ENCODE assay signal across 8 mouse cellular contexts in genomic region chr11:109610795-109611302, GRCm38 (mm10). TPM values are rescaled to one million over a fixed set of nuclear protein-coding genes. Genes with fewer than 3 reads are reported as not detected.
DNase-seq lines count a peak whose midpoint lies in the region; ATAC-seq and TF ChIP-seq lines count a peak whose summit lies in the region.

No protein-coding gene starts in this region.

- peak overlapping the region; percentile 88 for H3K27ac ChIP-seq in left cerebral cortex, adult 2 months
- H3K27ac ChIP-seq in embryonic facial prominence, embryonic 10.5 days (replicated peaks), result peak overlapping the region; percentile 93
- H3K27ac ChIP-seq in intestine, embryonic 15.5 days, result peak overlapping the region; percentile 73
- no peak overlapping the region for H3K27ac ChIP-seq in neural tube, embryonic 12.5 days

- ATAC-seq in intestine, embryonic 15.5 days, result no peak
- ATAC-seq in neural tube, embryonic 12.5 days (ENCODE audit: low FRiP score, low read depth), result no peak

- peak overlapping the region; percentile 98 for H3K4me3 ChIP-seq in left cerebral cortex, adult 2 months
- H3K4me3 ChIP-seq in embryonic facial prominence, embryonic 10.5 days, result peak overlapping the region; percentile 85
- H3K4me3 ChIP-seq in intestine, embryonic 15.5 days (replicated peaks), result peak overlapping the region; percentile 81
- peak overlapping the region; percentile 53 for H3K4me3 ChIP-seq in neural tube, embryonic 12.5 days

- peak overlapping the region; percentile 82 for H3K9ac ChIP-seq in intestine, embryonic 15.5 days
- H3K9ac ChIP-seq in neural tube, embryonic 12.5 days, result peak overlapping the region; percentile 62

- no peaks in the 10 kb centered on the region for H3K9me3 ChIP-seq in embryonic facial prominence, embryonic 10.5 days
- H3K9me3 ChIP-seq in intestine, embryonic 15.5 days, result no peaks in the 10 kb centered on the region
- H3K9me3 ChIP-seq in neural tube, embryonic 12.5 days, result no peaks in the 10 kb centered on the region

- H3K27me3 ChIP-seq in embryonic facial prominence, embryonic 10.5 days (replicated peaks; ENCODE audit: low read depth, poor library complexity, severe bottlenecking), result peaks cover 7% of the 10 kb centered on the region; the same call in 1 of the 2 replicates
- no peaks in the 10 kb centered on the region for H3K27me3 ChIP-seq in intestine, embryonic 15.5 days (replicated peaks)
- H3K27me3 ChIP-seq in neural tube, embryonic 12.5 days (replicated peaks), result no peaks in the 10 kb centered on the region

- intact Hi-C loops in left cerebral cortex, adult 2 months (cut with DNase I), result no loop called here

- peak; percentile 7 for TF ChIP-seq CTCF in left cerebral cortex, adult 2 months (IDR thresholded peaks at IDR 0.05)

- peaks cover 27% of the 10 kb centered on the region for H3K4me1 ChIP-seq in embryonic facial prominence, embryonic 10.5 days
- H3K4me1 ChIP-seq in intestine, embryonic 15.5 days (replicated peaks), result peaks cover 12% of the 10 kb centered on the region; the same call in 1 of the 2 replicates
- H3K4me1 ChIP-seq in neural tube, embryonic 12.5 days, result peaks cover 10% of the 10 kb centered on the region

- H3K36me3 ChIP-seq in embryonic facial prominence, embryonic 10.5 days (replicated peaks), result no peaks in the 10 kb centered on the region
- H3K36me3 ChIP-seq in intestine, embryonic 15.5 days, result no peaks in the 10 kb centered on the region
- H3K36me3 ChIP-seq in neural tube, embryonic 12.5 days, result no peaks in the 10 kb centered on the region

- peak in 1 of 2 experiments; percentile 19 for DNase-seq in left cerebral cortex, adult 2 months (ENCODE audit: extremely low spot score in 1 of 2, low spot score in 2 of 2)
- DNase-seq in left cerebral cortex, adult 9 months (ENCODE audit: low spot score in 2 of 2), result no peak
- DNase-seq in embryonic facial prominence, embryonic 10.5 days (ENCODE audit: low spot score), result no peak
- no peak for DNase-seq in MN1 (ENCODE audit: low spot score)
- DNase-seq in spleen, postnatal 4 days (ENCODE audit: low spot score in 2 of 2), result no peak
- no peak for DNase-seq in thymus, postnatal 4 days

- H3K4me2 ChIP-seq in intestine, embryonic 15.5 days (replicated peaks), result peak overlapping the region; percentile 86
- peak overlapping the region; percentile 80 for H3K4me2 ChIP-seq in neural tube, embryonic 12.5 days (replicated peaks)

- under 1% methylated on average over 26 of the region's 26 CpGs for WGBS in embryonic facial prominence, embryonic 10.5 days
- WGBS in intestine, embryonic 15.5 days, result under 1% methylated on average over 26 of the region's 26 CpGs
- WGBS in neural tube, embryonic 12.5 days, result 1% methylated on average over 26 of the region's 26 CpGs

RNA-seq across cellular contexts. Expression of gene Wipi1, which starts 0.9 kb away (rescaled TPM):
- total RNA-seq in left cerebral cortex, adult 2 months (2021), result 10 to 100 TPM; 18.6 to 19.2 TPM
- polyA plus RNA-seq in embryonic facial prominence, embryonic 10.5 days (2016; fragmentation: Nextera tagmentation; extraction: Ambion mirVana), result 20.7 and 25.3 TPM in 2 replicates
- polyA plus RNA-seq in intestine, embryonic 15.5 days (2015; fragmentation: Nextera tagmentation; extraction: Ambion mirVana), result 27.4 and 30.4 TPM in 2 replicates
- 19.7 and 21.5 TPM in 2 replicates for polyA plus RNA-seq in neural tube, embryonic 12.5 days (2016; fragmentation: Nextera tagmentation; extraction: Ambion mirVana)

RNA-seq across cellular contexts. Expression of gene Prkar1a, which starts 38.4 kb away (rescaled TPM):
- 100 to 1,000 TPM; 572 to 615 TPM for total RNA-seq in left cerebral cortex, adult 2 months (2021)
- 328 and 349 TPM in 2 replicates for polyA plus RNA-seq in embryonic facial prominence, embryonic 10.5 days (2016; fragmentation: Nextera tagmentation; extraction: Ambion mirVana)
- polyA plus RNA-seq in intestine, embryonic 15.5 days (2015; fragmentation: Nextera tagmentation; extraction: Ambion mirVana), result 270 and 286 TPM in 2 replicates
- polyA plus RNA-seq in neural tube, embryonic 12.5 days (2016; fragmentation: Nextera tagmentation; extraction: Ambion mirVana), result 454 TPM in 2 replicates
